Mouse (Mus musculus) left cerebral cortex, postnatal 4 days (tissue): ENCODE measurements around the gene Sars. TPM values are rescaled to one million over a fixed set of nuclear protein-coding genes. Genes with fewer than 3 reads are reported as not detected.

Experiments used
- DNase-seq: peaks from one replicate; pipeline ENCODE4 v3.0.0-alpha.2; 2022
- intact Hi-C: fragments of 180-260 bp; cut with DNase I; formaldehyde crosslinking; loops from one replicate; pipeline ENCODE4 v1.15.1; 2025
- total RNA-seq, 2 experiments: library from RNA; stranded (reverse); gene quantifications; 2 replicates each; pipeline ENCODE4 v1.2.3; 2021

The Sars gene
- total RNA-seq, 2 experiments from 2014 or later = 194 to 199 TPM

DNA sequence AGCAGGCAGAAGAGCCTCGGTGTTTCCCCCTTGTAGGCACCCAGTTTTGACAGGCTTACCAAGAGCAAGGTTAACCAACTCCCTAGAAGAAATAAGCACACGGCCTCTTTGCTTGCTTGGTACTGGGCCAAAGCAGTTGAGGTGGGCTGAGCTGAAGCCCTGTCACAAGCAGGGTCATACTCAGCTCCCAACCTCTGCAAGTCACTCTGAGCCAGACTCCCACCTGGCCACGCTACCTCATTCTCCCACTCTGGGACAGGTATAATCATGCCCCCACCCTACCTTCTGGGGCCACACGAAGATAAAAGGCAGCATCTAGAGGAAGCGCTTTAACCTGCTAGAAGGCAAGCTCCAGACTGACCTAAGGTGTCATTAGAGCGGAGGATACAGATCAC, 19.4 kb downstream of the Sars start:
- no peak for DNase-seq
- intact Hi-C loops = no loop called here

DNA sequence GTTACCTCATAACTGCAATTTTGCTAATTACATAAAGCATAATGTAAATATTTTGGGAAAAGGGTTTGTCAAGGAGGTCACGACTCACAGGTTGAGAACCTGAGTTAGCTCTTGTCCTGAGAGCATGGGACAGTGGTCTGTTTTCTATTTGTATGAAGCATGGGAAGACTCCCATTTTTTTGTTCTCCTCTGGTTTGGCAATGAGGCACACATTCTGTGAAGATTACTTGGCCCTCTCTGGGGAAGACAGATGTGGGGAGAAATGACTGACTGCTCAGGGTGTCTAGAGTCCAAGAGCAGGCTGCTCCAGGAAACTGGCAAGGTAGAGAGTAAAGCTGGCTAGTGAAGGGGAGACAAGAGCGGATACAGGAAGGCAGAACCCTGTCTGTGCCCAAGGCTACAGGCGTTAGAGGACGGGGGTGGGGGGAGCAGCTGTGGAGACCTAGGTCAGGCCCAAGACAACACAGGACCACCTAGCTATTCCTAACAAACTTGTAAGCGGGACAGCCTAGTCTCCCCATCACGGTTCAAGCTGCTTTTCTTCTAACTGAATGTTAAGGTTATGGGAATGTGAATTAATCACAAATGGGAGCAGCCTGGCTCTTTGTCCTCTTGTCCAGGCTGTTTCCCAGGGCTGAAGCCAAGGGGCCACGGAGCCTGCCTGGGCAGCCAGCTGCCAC, 19.9 kb downstream of the Sars start:
- DNase-seq = no peak
- intact Hi-C loops = no loop called here

GRCm38 (mm10) chr3:108423844-108424801, 20.9 kb downstream of the Sars start:
- peak; percentile 72 for DNase-seq

GRCm38 (mm10) chr3:108423006-108423405, 22.0 kb downstream of the Sars start:
- DNase-seq = no peak

More at GRCm38 (mm10) chr3:108423844-108424801, 20.9 kb downstream of the Sars start:
- intact Hi-C loops = no loop called here

GRCm38 (mm10) chr3:108415831-108416223, 29.2 kb downstream of the Sars start:
- peak; percentile 87 for DNase-seq
- intact Hi-C loops = no loop called here

More at GRCm38 (mm10) chr3:108423006-108423405, 22.0 kb downstream of the Sars start:
- intact Hi-C loops = no loop called here

DNA sequence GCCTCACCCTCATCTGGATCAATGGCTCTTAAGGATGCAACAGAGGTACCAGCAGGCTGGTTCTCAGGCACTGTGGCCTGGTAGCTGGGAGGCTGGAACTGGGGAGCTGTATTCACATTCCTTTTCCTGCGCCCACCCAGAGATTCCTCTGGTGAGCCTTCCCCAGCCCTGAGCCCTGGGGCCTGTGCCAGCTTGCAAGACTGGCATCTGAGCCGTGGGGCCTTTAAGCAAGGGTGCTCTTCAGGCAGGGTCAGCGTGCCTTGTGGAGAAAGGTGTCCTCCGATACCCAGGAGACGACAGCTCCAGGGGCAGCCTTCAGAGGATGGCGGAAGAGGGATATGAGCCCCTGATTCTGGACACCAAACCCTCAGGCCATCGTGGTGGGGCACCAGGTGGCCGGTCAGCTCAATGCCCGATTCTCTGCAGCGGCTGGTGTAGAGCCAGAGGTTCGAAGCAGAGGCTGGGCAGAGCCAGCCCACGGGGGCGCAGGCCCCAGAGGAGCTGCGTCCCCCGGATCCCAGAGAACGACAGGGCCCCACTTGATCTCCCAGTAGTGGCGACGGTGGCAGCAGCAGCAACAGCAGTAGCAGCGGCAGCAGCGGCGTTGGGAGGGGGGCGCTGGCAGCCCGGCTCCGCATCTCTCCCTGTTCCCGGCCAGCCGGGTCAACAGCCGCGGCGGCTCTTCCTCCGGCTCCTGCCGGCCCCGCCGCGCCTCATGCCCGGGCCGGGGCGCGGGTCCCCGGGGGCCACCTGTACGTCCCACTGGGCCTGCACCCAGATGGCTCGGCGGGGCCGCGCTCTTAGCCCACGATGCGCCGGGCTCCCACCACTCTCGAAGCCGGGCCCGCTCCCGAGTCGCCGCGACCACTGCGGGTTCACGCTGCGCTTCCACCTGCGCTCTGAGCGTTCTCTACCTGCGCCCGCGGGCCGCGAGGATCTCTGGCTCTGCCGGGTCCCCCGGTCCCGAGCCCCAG, 29.9 kb downstream of the Sars start, which contains the start of gene Celsr2:
Gene Celsr2, minus strand, starts transcription at position 696 of the 974 bp plus-strand sequence.
- intact Hi-C loops = no loop called here
- DNase-seq = peak; percentile 51

- DNase-seq = no peak
- intact Hi-C loops = no loop called here
Observed at GRCm38 (mm10) chr3:108413634-108414360, 31.2 kb downstream of the Sars start.

DNA sequence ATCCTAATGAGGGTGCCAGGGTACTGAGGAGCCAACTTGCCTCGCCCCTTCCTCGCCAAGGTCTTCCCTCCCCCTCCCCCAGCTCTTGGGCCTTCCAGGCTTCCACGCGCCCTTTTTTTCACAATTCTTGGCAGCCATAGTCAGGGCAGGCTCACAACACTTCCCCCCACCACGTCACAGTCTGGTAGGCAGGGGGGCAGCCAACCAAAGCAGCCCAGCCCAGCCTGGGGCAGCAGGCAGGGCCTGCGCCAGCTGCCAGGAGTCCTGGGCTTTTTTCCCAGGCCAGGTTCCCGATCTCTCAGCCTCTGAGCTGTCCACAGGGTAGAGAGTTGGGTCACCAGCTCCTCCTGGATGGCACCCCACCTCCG, 33.3 kb downstream of the Sars start:
- peak; percentile 94 for DNase-seq
- intact Hi-C loops = no loop called here

GRCm38 (mm10) chr3:108411026-108411753, 33.8 kb downstream of the Sars start:
- DNase-seq = peak; percentile 58
- intact Hi-C loops = no loop called here

- intact Hi-C loops = no loop called here
- DNase-seq = no peak
Observed at GRCm38 (mm10) chr3:108410359-108410714, 34.7 kb downstream of the Sars start.

GRCm38 (mm10) chr3:108409656-108410358, 35.2 kb downstream of the Sars start:
- DNase-seq = peak; percentile 82
- intact Hi-C loops = no loop called here

DNA sequence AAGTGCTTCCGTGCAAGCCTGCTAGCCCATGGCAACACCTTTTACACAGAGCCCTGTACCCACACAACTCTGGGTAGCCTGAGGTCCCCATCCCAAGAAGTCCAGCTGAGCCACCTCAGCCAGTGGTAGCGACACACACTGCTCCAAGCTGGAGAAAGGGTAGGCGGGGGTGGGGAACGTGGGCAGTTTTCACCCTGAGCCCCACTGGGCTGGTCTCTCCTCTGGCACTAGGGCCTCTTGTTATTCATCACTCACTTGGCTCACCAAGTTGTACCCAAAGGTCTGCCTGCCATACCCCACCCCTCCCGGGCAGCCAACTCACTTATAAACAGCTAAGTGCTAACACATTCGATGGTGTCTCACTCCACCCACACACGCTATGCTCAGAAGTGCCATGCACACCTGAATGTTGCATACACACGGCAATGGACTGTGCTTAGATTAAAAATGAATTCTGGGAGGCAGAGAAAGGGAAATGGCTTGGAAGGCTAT, 36.4 kb downstream of the Sars start:
- DNase-seq = no peak
- intact Hi-C loops = no loop called here

DNA sequence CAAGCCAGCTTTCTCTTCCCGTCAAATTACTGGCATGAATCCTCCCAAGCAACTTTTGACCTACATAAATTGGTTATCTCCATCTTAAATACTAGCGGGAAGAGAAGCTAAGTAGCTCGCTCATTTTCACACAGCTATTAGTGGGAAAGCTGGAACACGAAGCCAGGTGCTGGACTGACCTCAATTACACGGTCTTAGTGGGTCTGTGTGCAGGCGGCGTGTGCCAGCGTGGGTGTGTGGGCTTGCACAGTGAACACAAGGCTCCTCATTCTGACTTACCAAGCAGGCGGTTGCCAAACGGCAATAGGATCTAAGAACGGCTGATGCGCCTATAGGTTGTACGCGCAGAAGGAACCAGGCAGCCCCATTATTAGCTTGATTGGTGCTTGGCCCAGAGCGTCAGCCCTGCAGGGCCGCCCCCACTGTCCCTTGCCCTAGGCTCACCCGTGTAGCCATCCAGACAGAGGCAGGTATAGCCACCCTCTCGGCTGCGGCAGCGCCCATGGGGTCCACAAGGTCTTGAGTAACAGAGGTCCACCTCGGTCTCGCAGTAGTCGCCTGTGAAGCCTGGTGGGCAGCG, 38.6 kb downstream of the Sars start:
- DNase-seq = peak; percentile 29
- intact Hi-C loops = no loop called here

GRCm38 (mm10) chr3:108405536-108406305, 39.3 kb downstream of the Sars start:
- intact Hi-C loops = no loop called here
- peak; percentile 62 for DNase-seq

DNA sequence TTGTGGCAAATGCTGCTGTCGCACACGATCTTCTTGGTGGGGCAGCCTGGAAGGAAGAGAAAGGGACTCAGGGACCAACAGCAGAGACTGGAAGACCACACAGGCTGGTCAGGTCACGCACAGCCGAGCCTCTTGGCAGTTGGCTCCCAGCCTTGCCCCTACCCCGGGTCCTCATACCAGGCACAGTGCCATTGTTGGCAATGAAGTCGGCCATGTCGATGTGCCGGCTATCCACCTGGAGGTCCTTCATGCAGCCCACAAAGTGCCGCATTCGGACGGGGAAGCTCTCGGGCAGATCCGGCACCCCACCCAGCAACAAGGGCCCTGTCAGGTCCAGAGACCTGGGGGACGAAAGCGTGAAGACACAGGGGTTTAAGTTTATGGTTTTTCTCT, 42.5 kb downstream of the Sars start:
- DNase-seq = peak; percentile 88
- intact Hi-C loops = loop anchor here (5.0 kb wide), 1 partner anchor 150 kb away; no protein-coding TSS in a partner anchor

DNA sequence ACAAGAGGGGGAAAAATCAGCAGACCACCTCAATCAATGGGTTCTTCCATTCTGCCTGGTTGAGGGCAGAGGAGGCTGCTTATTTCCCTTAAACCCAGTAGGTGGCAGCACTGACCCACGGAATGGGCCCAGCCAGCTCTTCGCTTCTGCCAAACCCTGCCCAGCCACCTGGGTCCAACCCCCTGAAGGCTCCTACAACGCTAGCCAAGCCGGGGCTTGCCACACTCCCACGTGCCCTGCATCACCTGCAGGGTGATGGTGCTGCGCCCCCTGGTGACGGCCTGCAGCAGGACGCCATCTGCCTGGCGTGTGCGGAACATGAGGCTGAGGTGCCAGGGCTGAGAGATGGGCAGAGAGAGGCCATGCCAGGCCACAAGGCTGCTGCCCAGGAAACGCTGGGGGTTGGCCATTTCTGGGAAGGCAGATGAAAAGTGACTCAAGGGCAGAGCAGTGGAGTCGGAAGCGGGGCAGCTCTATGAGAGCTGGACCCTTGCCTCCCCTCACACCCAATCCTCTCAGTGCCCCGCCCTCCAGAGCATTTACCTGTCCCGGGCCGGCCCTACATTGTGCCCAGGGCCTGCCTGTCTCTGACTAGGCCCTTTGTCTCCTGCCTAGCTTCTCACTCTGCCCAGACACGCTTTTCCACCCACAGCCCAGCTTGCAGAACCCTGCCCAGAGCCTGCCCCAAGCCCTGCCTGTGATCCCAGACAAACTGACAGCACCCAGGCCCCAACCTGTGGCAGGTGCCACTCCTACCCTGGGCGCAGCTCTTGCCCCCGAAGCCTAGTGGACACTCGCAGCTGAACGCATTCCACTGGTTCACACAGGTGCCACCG, 43.1 kb downstream of the Sars start:
- intact Hi-C loops = loop anchor here (5.0 kb wide), 1 partner anchor 150 kb away; no protein-coding TSS in a partner anchor
- peak; percentile 98 for DNase-seq
